Mouse (Mus musculus): ENCODE measurements around the gene Cnn2. TPM values are rescaled to one million over a fixed set of nuclear protein-coding genes. Genes with fewer than 3 reads are reported as not detected.

The Cnn2 gene
- 13.6 TPM for polyA plus RNA-seq (2015; fragmentation: Illumina TruSeq; extraction: RNeasy Lipid Tissue Mini Kit (QIAGEN cat#74804); ENCODE audit: insufficient read depth, low read depth, low replicate concordance)

GRCm38 (mm10) chr10:79988506-79989271 lies at the start of gene Cnn2:
Gene Cnn2, plus strand, starts transcription at chr10:79988584.

DNA sequence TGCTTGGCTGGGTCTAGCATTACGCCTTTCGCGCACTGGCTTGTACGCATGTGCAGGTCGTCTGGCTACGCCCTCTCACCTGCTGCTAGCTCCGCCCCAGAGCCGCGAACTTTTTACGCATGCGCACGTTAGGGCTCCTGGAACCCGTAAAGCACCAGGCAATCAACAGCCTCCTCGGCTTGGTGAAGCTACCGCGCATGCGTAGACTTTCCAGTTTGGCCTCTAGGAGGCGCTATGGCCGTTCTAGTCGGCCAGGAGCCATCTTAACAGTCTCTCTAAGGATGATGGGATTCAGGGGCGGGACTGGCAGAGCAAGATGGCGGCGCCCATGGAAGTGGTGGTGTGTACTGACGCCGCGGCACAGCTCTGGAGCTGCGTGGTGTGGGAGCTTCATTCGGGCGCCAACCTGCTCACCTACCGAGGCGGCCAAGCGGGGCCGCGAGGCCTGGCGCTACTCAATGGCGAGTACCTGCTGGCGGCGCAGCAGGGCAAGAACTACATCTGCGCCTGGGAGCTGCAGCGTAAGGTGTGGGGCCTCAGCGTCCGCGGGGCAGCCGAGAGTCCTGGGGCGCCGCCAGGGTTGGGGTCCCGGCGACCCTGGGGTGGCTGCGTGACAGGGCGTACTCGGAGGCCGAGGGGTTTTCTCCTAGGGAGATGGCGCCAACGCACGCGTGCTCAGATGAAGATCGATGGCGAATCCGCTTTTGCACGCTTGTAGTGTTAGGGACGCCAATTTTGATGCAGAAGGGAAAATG lies 28.4 kb upstream of the Cnn2 start, which contains the start of gene Wdr18:
Gene Wdr18, plus strand, starts transcription at position 306 of the 755 bp plus-strand sequence.

GRCm38 (mm10) chr10:79970415-79971182 lies 17.8 kb upstream of the Cnn2 start, which contains the start of gene Grin3b:
Gene Grin3b, plus strand, starts transcription at chr10:79970715.

GRCm38 (mm10) chr10:79984195-79984816 lies 4.1 kb upstream of the Cnn2 start, which contains the start of gene Tmem259:
Gene Tmem259, minus strand, starts transcription at chr10:79984330.

GRCm38 (mm10) chr10:79996272-79997033 lies 8.1 kb downstream of the Cnn2 start, which contains the start of gene Abca7:
Gene Abca7, plus strand, starts transcription at chr10:79996494.

DNA sequence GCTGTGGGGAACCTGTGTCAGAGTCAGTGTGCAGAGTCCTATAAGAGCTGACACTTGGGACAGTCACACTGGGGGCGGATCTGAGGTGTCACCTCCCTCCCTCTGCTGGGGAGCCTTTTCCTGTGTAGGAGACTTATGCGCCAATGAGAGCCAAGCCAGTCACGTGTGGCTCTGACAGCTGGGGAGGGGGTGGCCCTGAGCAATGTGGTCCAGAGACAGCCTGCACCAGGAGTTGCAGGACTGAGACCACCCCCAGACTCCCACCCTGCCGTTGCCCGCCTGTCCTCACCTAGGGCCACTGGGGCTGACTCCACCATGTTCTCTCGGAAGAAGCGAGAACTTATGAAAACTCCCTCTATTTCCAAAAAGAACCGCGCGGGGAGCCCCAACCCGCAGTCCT lies 28.1 kb downstream of the Cnn2 start, which contains the start of gene Arhgap45:
Gene Arhgap45, plus strand, starts transcription at position 143 of the 400 bp plus-strand sequence.

GRCm38 (mm10) chr10:80039559-80039979 lies 51.2 kb downstream of the Cnn2 start, which contains the start of gene Polr2e:
Gene Polr2e, minus strand, starts transcription at chr10:80039795.

Other genes with a start within 250 kb of the Cnn2 start
- 29.7 TPM for gene Polrmt, start 242.0 kb upstream of the Cnn2 start, polyA plus RNA-seq (2015; fragmentation: Illumina TruSeq; extraction: RNeasy Lipid Tissue Mini Kit (QIAGEN cat#74804); ENCODE audit: insufficient read depth, low read depth, low replicate concordance)
- not detected for gene Fgf22, start 233.5 kb upstream of the Cnn2 start, polyA plus RNA-seq (2015; fragmentation: Illumina TruSeq; extraction: RNeasy Lipid Tissue Mini Kit (QIAGEN cat#74804); ENCODE audit: insufficient read depth, low read depth, low replicate concordance)
- gene Rnf126, start 221.6 kb upstream of the Cnn2 start, polyA plus RNA-seq (2015; fragmentation: Illumina TruSeq; extraction: RNeasy Lipid Tissue Mini Kit (QIAGEN cat#74804); ENCODE audit: insufficient read depth, low read depth, low replicate concordance) = 22.3 TPM
- 7.2 TPM for gene Fstl3, start 211.3 kb upstream of the Cnn2 start, polyA plus RNA-seq (2015; fragmentation: Illumina TruSeq; extraction: RNeasy Lipid Tissue Mini Kit (QIAGEN cat#74804); ENCODE audit: insufficient read depth, low read depth, low replicate concordance)
- not detected for gene Prss57, start 197.6 kb upstream of the Cnn2 start, polyA plus RNA-seq (2015; fragmentation: Illumina TruSeq; extraction: RNeasy Lipid Tissue Mini Kit (QIAGEN cat#74804); ENCODE audit: insufficient read depth, low read depth, low replicate concordance)
- gene Palm, start 195.0 kb upstream of the Cnn2 start, polyA plus RNA-seq (2015; fragmentation: Illumina TruSeq; extraction: RNeasy Lipid Tissue Mini Kit (QIAGEN cat#74804); ENCODE audit: insufficient read depth, low read depth, low replicate concordance) = 13.2 TPM
- gene Misp, start 167.6 kb upstream of the Cnn2 start, polyA plus RNA-seq (2015; fragmentation: Illumina TruSeq; extraction: RNeasy Lipid Tissue Mini Kit (QIAGEN cat#74804); ENCODE audit: insufficient read depth, low read depth, low replicate concordance) = 1.3 TPM
- gene Ptbp1, start 134.2 kb upstream of the Cnn2 start, polyA plus RNA-seq (2015; fragmentation: Illumina TruSeq; extraction: RNeasy Lipid Tissue Mini Kit (QIAGEN cat#74804); ENCODE audit: insufficient read depth, low read depth, low replicate concordance) = 39.5 TPM
- gene Prtn3, start 114.1 kb upstream of the Cnn2 start, polyA plus RNA-seq (2015; fragmentation: Illumina TruSeq; extraction: RNeasy Lipid Tissue Mini Kit (QIAGEN cat#74804); ENCODE audit: insufficient read depth, low read depth, low replicate concordance) = 1.1 TPM
- 2.6 TPM for gene Plppr3, start 114.0 kb upstream of the Cnn2 start, polyA plus RNA-seq (2015; fragmentation: Illumina TruSeq; extraction: RNeasy Lipid Tissue Mini Kit (QIAGEN cat#74804); ENCODE audit: insufficient read depth, low read depth, low replicate concordance)
- gene Elane, start 102.3 kb upstream of the Cnn2 start, polyA plus RNA-seq (2015; fragmentation: Illumina TruSeq; extraction: RNeasy Lipid Tissue Mini Kit (QIAGEN cat#74804); ENCODE audit: insufficient read depth, low read depth, low replicate concordance) = not detected
- 168 TPM for gene Cfd, start 97.7 kb upstream of the Cnn2 start, polyA plus RNA-seq (2015; fragmentation: Illumina TruSeq; extraction: RNeasy Lipid Tissue Mini Kit (QIAGEN cat#74804); ENCODE audit: insufficient read depth, low read depth, low replicate concordance)
- 4.0 TPM for gene Med16, start 79.7 kb upstream of the Cnn2 start, polyA plus RNA-seq (2015; fragmentation: Illumina TruSeq; extraction: RNeasy Lipid Tissue Mini Kit (QIAGEN cat#74804); ENCODE audit: insufficient read depth, low read depth, low replicate concordance)
- not detected for gene Gm26602, start 77.7 kb upstream of the Cnn2 start, polyA plus RNA-seq (2015; fragmentation: Illumina TruSeq; extraction: RNeasy Lipid Tissue Mini Kit (QIAGEN cat#74804); ENCODE audit: insufficient read depth, low read depth, low replicate concordance)
- not detected for gene Kiss1r, start 71.6 kb upstream of the Cnn2 start, polyA plus RNA-seq (2015; fragmentation: Illumina TruSeq; extraction: RNeasy Lipid Tissue Mini Kit (QIAGEN cat#74804); ENCODE audit: insufficient read depth, low read depth, low replicate concordance)
- 19.0 TPM for gene R3hdm4, start 67.4 kb upstream of the Cnn2 start, polyA plus RNA-seq (2015; fragmentation: Illumina TruSeq; extraction: RNeasy Lipid Tissue Mini Kit (QIAGEN cat#74804); ENCODE audit: insufficient read depth, low read depth, low replicate concordance)
- gene Arid3a, start 61.5 kb upstream of the Cnn2 start, polyA plus RNA-seq (2015; fragmentation: Illumina TruSeq; extraction: RNeasy Lipid Tissue Mini Kit (QIAGEN cat#74804); ENCODE audit: insufficient read depth, low read depth, low replicate concordance) = 1.0 TPM
- gene Wdr18, start 28.4 kb upstream of the Cnn2 start, polyA plus RNA-seq (2015; fragmentation: Illumina TruSeq; extraction: RNeasy Lipid Tissue Mini Kit (QIAGEN cat#74804); ENCODE audit: insufficient read depth, low read depth, low replicate concordance) = 6.9 TPM
- gene Grin3b, start 17.9 kb upstream of the Cnn2 start, polyA plus RNA-seq (2015; fragmentation: Illumina TruSeq; extraction: RNeasy Lipid Tissue Mini Kit (QIAGEN cat#74804); ENCODE audit: insufficient read depth, low read depth, low replicate concordance) = not detected
- 36.8 TPM for gene Tmem259, start 4.3 kb upstream of the Cnn2 start, polyA plus RNA-seq (2015; fragmentation: Illumina TruSeq; extraction: RNeasy Lipid Tissue Mini Kit (QIAGEN cat#74804); ENCODE audit: insufficient read depth, low read depth, low replicate concordance)
- 6.0 TPM for gene Abca7, start 7.9 kb downstream of the Cnn2 start, polyA plus RNA-seq (2015; fragmentation: Illumina TruSeq; extraction: RNeasy Lipid Tissue Mini Kit (QIAGEN cat#74804); ENCODE audit: insufficient read depth, low read depth, low replicate concordance)
- gene Arhgap45, start 28.1 kb downstream of the Cnn2 start, polyA plus RNA-seq (2015; fragmentation: Illumina TruSeq; extraction: RNeasy Lipid Tissue Mini Kit (QIAGEN cat#74804); ENCODE audit: insufficient read depth, low read depth, low replicate concordance) = 4.5 TPM
- gene Polr2e, start 51.2 kb downstream of the Cnn2 start, polyA plus RNA-seq (2015; fragmentation: Illumina TruSeq; extraction: RNeasy Lipid Tissue Mini Kit (QIAGEN cat#74804); ENCODE audit: insufficient read depth, low read depth, low replicate concordance) = 33.6 TPM
- 266 TPM for gene Gpx4, start 58.6 kb downstream of the Cnn2 start, polyA plus RNA-seq (2015; fragmentation: Illumina TruSeq; extraction: RNeasy Lipid Tissue Mini Kit (QIAGEN cat#74804); ENCODE audit: insufficient read depth, low read depth, low replicate concordance)
- 6.5 TPM for gene Sbno2, start 117.0 kb downstream of the Cnn2 start, polyA plus RNA-seq (2015; fragmentation: Illumina TruSeq; extraction: RNeasy Lipid Tissue Mini Kit (QIAGEN cat#74804); ENCODE audit: insufficient read depth, low read depth, low replicate concordance)
- 77.4 TPM for gene Stk11, start 127.2 kb downstream of the Cnn2 start, polyA plus RNA-seq (2015; fragmentation: Illumina TruSeq; extraction: RNeasy Lipid Tissue Mini Kit (QIAGEN cat#74804); ENCODE audit: insufficient read depth, low read depth, low replicate concordance)
- gene Atp5d, start 150.0 kb downstream of the Cnn2 start, polyA plus RNA-seq (2015; fragmentation: Illumina TruSeq; extraction: RNeasy Lipid Tissue Mini Kit (QIAGEN cat#74804); ENCODE audit: insufficient read depth, low read depth, low replicate concordance) = 84.2 TPM
- gene Cbarp, start 152.3 kb downstream of the Cnn2 start, polyA plus RNA-seq (2015; fragmentation: Illumina TruSeq; extraction: RNeasy Lipid Tissue Mini Kit (QIAGEN cat#74804); ENCODE audit: insufficient read depth, low read depth, low replicate concordance) = 5.9 TPM
- gene Midn, start 159.7 kb downstream of the Cnn2 start, polyA plus RNA-seq (2015; fragmentation: Illumina TruSeq; extraction: RNeasy Lipid Tissue Mini Kit (QIAGEN cat#74804); ENCODE audit: insufficient read depth, low read depth, low replicate concordance) = 10.8 TPM
- 33.4 TPM for gene Cirbp, start 177.4 kb downstream of the Cnn2 start, polyA plus RNA-seq (2015; fragmentation: Illumina TruSeq; extraction: RNeasy Lipid Tissue Mini Kit (QIAGEN cat#74804); ENCODE audit: insufficient read depth, low read depth, low replicate concordance)
- 7.2 TPM for gene 1600002K03Rik, start 184.4 kb downstream of the Cnn2 start, polyA plus RNA-seq (2015; fragmentation: Illumina TruSeq; extraction: RNeasy Lipid Tissue Mini Kit (QIAGEN cat#74804); ENCODE audit: insufficient read depth, low read depth, low replicate concordance)
- 0.50 TPM for gene Efna2, start 190.9 kb downstream of the Cnn2 start, polyA plus RNA-seq (2015; fragmentation: Illumina TruSeq; extraction: RNeasy Lipid Tissue Mini Kit (QIAGEN cat#74804); ENCODE audit: insufficient read depth, low read depth, low replicate concordance)
- gene Mum1, start 237.8 kb downstream of the Cnn2 start, polyA plus RNA-seq (2015; fragmentation: Illumina TruSeq; extraction: RNeasy Lipid Tissue Mini Kit (QIAGEN cat#74804); ENCODE audit: insufficient read depth, low read depth, low replicate concordance) = 16.2 TPM

Data from pancreas, adult 10 weeks (tissue).